Mouse (Mus musculus) splenic B cell, adult 2 months (primary cell): ENCODE data around the gene Mtfmt.
A peak's percentile ranks its signal among the peaks of the same experiment; 100 is the strongest.

Experiments used
- DNase-seq: peaks from one replicate; pipeline ENCODE4 v3.0.0-alpha.2; 2011; ENCODE audit warnings: low read depth, low spot score
- H3K27me3 ChIP-seq: 2 replicates; pipeline ENCODE4 v1.6.1; 2012; ENCODE audit warnings: mild to moderate bottlenecking, low read length, moderate library complexity, mixed read lengths; ENCODE audit not compliant: control insufficient read depth, poor library complexity, insufficient read depth, severe bottlenecking
- H3K36me3 ChIP-seq: 2 replicates; pipeline ENCODE4 v1.6.1; 2012; ENCODE audit warnings: mild to moderate bottlenecking, low read length, moderate library complexity, mixed read lengths; ENCODE audit not compliant: control insufficient read depth, poor library complexity, insufficient read depth, severe bottlenecking

The Mtfmt gene

DNA sequence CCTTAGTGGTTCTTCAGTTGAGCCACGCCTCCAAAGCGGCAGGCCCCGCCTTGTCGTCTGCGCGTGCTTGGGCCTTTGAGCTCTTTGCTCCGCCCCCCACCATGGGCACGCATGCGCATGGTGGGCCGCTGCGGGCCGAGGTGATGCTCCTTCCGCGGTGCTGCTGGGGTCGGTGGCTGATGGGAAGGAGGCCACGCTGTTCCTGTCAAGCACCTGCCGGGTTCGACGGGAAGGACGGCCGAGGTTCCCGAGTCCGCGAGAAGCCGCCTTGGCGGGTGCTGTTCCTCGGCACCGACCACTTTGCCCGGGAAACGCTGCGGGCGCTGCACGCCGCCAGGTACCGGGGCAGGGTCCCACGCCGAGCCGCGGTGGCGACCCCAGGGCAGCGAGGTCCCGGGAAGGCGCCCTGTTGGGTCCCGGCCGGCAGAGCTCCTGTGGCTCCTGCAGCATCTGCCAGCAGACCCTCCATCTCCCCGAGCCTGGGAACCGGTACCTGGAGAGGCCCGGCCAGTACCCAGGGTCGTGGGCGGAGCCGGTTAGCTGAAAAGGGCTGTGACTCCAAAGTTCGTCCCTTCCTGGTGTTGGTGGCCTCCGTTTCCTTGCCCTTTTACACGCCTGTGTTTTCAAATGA, at the start of gene Mtfmt:
TSS of gene Mtfmt (plus strand) at position 112 of the 631 bp plus-strand sequence.
- peak; percentile 97 for DNase-seq
- Histone ChIP-seq H3K27me3 (no peaks in the 10 kb centered on the region), H3K36me3 (no peaks in the 10 kb centered on the region)

DNA sequence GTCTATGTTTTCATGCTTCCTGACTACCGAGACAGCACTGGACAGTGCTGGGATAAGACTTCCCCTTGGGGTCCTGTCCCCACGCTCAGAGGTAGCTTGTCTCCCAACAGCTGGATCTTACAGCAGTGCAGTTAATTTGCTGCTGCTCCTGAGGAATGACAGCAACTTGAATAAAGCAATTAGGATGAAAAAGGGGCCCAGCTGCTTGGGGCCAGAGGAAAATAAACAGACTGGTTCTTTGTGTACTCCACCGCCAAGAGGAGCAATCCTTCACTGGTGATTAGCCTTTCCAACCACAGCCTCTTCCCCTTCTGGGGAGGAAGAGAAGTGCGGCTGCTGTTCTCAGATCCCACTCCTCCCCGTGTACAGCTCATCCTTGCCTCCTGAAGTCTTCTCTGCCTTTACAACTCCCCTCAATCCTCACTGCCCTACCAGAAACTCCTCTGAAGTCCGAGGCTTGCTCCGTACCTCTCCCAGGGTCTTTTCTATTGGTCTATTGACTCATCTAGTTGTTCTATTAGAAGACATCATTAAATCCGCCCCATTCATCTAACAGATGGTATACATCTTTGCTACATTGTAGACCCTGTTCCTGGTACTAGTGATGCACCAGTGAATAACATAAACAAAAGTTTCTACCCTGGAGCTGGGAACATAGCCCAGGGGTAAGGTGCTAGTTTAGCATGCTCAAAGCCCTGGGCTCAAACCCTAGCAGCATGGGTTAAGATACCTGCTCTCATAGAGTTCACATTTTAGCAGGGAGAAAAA, 49.0 kb upstream of the Mtfmt start:
- no peak for DNase-seq
- no peaks in the 10 kb centered on the region for H3K27me3 ChIP-seq
- H3K36me3 ChIP-seq = no peaks in the 10 kb centered on the region

DNA sequence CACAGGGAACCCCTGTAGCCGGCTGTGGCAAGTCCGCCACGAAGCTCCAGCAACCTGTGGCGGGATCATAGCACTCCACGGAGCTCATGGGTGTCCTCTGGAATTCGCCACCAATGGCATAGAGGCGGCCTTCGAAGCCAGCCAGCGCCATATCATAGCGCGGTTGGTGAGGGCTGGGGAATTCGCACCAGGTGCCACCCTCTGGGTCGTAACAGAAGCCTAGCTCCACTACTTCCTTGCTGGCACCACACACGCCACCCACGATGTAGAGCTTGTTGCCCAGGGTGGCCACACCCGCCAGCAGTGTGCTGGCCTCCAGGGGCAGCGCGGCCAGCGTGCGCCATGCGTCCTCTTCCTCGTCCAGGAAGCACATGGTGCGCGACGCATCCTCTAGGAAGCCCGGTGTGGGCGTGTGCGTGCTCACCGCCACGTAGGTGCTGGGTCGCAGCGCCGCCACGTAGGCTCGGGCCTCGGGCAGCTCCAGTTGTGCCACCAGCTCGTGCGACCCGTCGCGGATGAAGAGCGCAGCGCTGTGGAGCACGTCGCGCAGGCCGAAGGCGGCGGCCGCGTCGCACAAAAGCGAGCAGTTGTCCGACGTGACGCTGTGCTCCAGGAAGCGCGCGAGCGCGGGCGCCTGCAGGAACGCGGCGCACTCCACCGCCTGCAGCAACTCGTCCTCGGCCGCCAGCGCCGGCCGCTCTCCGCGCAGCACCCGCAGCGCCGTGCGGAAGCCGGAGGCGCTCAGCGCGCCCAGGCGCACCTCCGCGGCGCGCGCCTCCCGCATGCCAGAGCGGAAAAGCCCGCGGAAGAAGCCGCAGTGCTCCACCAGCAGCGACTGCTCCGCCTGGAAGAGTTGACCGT, 44.6 kb upstream of the Mtfmt start:
- no peaks in the 10 kb centered on the region for H3K27me3 ChIP-seq
- DNase-seq = peak; percentile 4
- no peaks in the 10 kb centered on the region for H3K36me3 ChIP-seq

DNA sequence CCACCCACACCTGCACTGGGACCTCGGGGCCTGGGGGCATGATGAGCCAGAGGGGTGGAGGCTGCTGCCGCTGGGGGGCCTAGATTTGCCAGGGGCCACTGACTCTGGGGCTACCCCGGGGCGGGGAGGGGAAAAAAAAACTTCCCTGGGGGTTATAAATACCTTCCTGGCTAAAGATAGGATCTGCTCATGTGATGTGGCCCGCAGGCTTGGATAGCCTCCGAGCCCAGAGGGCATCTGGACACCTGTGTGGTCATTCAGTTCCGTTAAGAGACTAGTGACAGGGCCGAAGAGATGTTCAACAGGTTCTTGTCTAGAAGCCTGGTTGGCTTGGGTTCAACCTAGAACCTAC, 44.0 kb upstream of the Mtfmt start, which contains the start of gene Kbtbd13:
TSS of gene Kbtbd13 (minus strand) at position 40 of the 352 bp plus-strand sequence.
- Histone ChIP-seq H3K27me3 (no peaks in the 10 kb centered on the region), H3K36me3 (no peaks in the 10 kb centered on the region)
- DNase-seq = no peak

DNA sequence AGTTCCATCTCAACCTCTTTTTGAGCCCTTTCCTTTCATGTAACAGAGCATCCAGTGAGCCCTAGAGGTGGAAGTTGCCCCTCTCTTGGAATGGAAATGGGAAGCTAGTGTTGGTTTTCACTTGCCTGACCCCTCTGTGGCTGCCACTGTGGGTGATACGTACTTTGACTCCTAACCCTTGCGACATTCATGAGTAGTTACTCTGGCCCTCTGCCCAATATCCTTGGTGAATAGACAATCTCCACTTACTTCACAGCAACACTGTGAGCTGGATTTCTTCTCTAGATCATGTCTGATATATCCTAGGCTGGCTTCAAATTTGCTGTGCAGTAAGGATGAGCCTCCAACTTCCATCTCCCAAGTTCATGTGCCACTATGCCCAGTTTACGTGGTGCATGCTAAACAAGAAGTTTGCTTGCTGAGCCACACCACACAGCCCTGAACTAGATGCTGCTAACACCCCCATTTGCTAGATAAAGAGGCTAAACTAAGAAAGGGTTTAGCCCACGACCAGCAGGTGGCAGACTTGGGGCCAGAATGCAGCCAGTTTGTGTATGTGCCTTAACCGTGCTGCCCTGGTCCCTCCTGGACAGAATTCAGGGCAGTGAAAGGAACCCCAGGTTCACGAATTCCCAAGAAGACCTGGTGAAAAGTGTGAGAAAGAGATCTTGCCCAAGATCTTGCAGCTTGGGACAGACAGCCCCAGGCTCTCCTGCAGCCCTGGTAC, 42.8 kb upstream of the Mtfmt start:
- Histone ChIP-seq H3K27me3 (no peaks in the 10 kb centered on the region), H3K36me3 (no peaks in the 10 kb centered on the region)
- DNase-seq = peak; percentile 74

DNA sequence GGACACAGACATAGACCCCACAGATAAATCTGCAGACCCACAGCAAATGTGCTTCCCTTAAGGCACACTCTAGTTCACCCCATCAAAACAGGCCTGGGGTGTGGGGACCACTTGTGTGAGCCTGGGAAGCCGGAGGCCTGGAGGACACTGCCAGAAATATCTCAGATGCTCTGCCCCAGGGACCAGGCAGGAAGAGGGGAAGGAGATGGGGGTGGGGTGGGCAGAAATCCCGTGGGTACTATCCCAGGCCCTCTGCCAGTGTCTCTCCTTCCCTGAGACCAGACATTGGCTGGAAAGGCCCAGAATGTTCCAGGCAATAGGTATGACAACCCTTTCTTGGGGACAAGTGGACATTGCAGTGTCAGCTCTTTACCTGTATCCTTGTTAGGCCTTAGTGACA, 42.0 kb upstream of the Mtfmt start:
- H3K27me3 ChIP-seq = no peaks in the 10 kb centered on the region
- no peaks in the 10 kb centered on the region for H3K36me3 ChIP-seq
- no peak for DNase-seq

DNA sequence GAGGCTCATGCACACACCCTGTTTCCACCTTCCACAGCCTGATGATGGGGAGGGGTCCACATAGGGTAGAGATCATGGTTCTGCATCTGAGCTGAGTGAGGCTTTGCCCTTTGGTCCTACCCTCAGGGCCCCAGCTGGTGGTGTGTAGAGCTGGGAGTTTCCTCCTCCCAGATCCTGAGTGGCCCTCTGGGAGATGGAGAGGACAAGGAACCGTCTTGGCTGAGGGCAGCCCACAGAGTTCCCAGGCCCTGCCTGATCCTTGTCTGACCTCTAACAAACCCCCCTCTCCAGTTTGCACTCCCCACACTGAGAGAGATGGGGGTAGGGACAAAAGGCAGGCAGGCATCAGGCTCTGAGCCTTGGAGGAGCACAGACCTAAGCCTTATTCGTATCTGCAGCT, 41.2 kb upstream of the Mtfmt start:
- Histone ChIP-seq H3K27me3 (no peaks in the 10 kb centered on the region), H3K36me3 (no peaks in the 10 kb centered on the region)
- no peak for DNase-seq

DNA sequence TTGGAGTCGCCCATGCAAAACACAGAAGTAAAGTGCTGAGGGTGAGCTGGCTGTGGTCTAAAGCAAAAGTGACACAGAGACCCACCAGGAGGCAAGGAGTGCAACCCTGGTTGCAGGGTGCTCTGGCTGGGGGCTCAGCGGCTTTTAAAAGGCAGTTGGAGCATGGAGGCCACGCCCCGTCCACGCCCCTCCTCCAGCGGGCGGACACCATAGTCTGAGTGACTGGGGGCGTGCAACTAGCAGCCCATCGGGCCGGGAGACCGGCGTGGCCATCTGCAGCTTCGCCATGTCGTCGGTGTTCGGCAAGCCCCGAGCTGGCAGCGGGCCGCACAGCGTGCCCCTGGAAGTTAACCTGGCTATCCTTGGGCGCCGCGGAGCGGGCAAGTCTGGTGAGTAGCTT, 37.3 kb upstream of the Mtfmt start, which contains the start of gene Rasl12:
TSS of gene Rasl12 (plus strand) at position 228 of the 400 bp plus-strand sequence.
- DNase-seq = peak; percentile 50
- H3K27me3 ChIP-seq = no peaks in the 10 kb centered on the region
- no peaks in the 10 kb centered on the region for H3K36me3 ChIP-seq

DNA sequence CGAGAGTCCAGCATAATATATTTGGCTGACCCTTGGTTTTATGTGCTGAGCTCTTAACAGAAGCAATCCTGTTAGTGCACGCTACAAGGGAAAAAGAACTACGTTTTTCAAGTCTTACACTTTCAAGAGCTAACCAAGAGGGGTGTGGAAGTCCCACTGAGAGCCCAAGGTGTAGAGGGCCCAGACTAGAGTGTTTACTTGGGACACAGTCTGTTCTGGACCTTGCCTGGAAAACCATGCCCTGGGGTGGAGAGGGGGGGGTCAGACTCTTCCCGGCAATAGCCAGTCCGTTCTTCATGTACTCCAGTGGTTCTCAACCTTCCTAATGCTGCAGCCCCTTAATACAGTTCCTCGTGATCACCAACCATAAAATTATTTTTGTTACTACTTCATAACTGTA, 35.6 kb upstream of the Mtfmt start:
- H3K36me3 ChIP-seq = no peaks in the 10 kb centered on the region
- no peaks in the 10 kb centered on the region for H3K27me3 ChIP-seq
- DNase-seq = no peak

DNA sequence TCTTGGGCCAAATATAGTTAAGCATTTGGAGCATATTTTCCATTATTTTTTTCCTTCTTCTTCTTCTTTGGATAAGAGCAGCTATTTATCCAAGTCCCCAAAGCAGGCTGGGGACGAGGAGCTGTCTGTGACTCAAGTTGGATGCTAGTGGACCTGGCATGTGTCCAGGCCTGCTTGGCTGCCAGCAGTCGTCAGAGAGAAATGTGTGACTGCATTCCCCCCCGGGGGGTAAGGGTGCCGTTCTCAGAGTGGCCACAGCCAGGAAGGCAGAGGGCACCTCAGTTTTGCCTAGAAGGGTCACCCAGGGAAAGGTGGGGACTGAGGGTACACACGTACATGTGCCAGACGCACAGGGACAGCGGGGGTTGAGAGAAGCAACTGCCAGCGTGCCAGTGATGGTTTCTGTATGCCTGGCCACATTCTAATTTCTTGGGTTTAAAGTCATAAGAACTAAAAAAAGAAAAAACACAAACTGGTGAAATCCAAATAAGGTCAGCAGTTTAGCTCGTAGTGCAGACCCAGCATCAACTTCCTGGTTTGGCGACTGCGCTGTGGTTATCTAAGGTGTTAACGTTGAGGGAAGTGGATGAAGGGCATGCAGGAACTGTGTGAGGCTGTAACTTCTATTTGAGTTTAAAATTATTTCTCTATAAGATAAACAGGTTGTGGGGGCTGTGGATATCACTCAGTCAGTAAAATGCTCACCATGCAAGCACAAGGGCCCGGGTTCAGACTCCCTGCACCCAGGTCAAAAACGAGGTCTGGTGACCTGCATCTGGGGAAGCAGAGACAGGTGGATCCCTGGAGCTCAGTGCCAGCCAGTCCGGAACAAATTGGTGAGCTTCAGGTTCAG, 31.0 kb upstream of the Mtfmt start:
- no peaks in the 10 kb centered on the region for H3K27me3 ChIP-seq
- no peaks in the 10 kb centered on the region for H3K36me3 ChIP-seq
- DNase-seq = no peak

DNA sequence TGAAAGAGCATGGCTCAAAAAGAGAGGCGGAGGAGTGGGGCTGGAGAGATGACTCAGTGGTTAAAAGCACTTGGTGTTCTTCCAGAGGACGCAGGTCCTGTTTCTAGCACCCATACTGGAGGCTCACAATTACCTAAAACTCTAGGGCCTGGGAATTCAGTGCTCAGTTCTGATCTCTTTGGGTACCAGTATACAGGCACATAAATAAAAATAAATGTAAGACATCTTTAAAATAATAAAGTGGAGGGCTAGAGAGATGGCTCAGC, 30.5 kb upstream of the Mtfmt start:
- no peak for DNase-seq
- H3K27me3 ChIP-seq = no peaks in the 10 kb centered on the region

DNA sequence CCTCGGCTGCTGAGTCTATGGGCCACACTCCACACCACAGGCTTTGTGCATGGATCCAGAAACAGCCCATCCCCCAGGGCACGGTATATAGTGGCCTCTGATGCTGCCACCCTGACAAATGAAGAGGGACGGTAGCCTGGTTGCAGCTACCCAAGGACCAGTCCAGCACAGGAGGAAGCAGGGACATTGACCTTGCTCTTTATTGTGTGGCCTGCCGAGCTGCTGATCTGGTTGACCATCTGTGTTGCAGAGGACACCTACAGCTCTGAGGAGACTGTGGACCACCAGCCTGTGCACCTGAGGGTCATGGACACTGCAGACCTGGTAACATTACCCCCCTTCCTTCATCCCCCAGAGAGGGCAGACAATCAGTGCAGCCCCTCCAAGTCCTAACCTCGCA, 28.3 kb upstream of the Mtfmt start:
- Histone ChIP-seq H3K36me3 (no peaks in the 10 kb centered on the region), H3K27me3 (no peaks in the 10 kb centered on the region)

More for the DNA sequence above, 30.5 kb upstream of the Mtfmt start:
- no peaks in the 10 kb centered on the region for H3K36me3 ChIP-seq

DNA sequence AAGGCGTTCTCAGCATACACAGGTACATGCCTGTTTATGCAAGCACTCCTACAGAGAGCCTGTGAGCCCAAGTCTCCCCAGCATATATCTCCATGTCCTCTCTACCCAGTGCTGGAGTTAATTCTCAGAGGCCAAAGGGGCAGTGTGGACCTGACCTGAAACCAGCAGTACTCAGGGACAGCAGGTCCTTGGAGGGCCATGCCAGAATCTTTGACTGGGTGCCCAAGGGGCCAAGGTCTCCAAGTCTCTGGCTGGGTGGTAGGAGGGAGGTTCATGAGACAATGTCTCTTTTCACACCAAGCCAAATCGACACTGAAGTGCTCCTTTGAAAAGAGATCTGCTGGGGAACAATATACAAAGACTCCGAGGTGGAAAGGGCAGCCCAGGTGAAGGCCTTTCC, 27.7 kb upstream of the Mtfmt start:
- no peaks in the 10 kb centered on the region for H3K27me3 ChIP-seq
- no peak for DNase-seq
- H3K36me3 ChIP-seq = no peaks in the 10 kb centered on the region

More for the DNA sequence above, 28.3 kb upstream of the Mtfmt start:
- no peak for DNase-seq

DNA sequence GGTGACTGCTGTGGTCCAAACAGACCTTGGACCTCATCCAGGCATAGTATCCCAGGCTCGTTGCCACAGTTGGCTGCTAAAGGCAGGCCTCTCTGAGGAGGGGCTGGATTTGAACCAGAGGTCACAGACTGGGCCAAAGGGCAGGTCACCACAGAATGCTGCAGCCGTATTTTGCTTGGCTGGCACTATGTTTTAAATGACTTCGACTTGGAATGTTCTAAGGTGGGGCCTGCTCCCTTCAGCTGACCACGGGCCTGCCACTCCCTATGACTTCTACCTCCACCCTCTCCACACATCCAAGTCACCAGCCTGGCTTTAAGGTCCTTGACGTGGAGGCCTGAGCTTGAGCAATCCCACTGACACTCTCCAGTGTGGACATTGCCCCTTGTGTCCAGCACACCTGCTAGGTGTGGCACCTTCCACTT, 26.7 kb upstream of the Mtfmt start:
- no peaks in the 10 kb centered on the region for H3K27me3 ChIP-seq
- no peak for DNase-seq
- H3K36me3 ChIP-seq = no peaks in the 10 kb centered on the region
